Mouse (Mus musculus) left cerebral cortex, postnatal 4 days (tissue): Measurements from ENCODE around the gene Lyg2. TPM values are rescaled to one million over a fixed set of nuclear protein-coding genes. Genes with fewer than 3 reads are reported as not detected.
A peak's percentile ranks its signal among the peaks of the same experiment; 100 is the strongest.

Experiments
- DNase-seq: peaks from one replicate; pipeline ENCODE4 v3.0.0-alpha.2; 2022
- intact Hi-C: fragments of 180-260 bp; cut with DNase I; formaldehyde crosslinking; loops from one replicate; pipeline ENCODE4 v1.15.1; 2025
- total RNA-seq, 2 experiments: library from RNA; stranded (reverse); gene quantifications; 2 replicates each; pipeline ENCODE4 v1.2.3; 2021

Lyg2 gene
- total RNA-seq = not detected

GRCm38 (mm10) chr1:37916393-37916792 lies at the start of gene Lyg2:
Gene Lyg2 (minus strand): TSS chr1:37916493.
- no peak for DNase-seq
- intact Hi-C loops = no loop called here

- intact Hi-C loops = no loop called here
- DNase-seq = no peak
These were observed 49.3 kb upstream of the Lyg2 start for GRCm38 (mm10) chr1:37965571-37965970.

- DNase-seq = peak; percentile 41
- intact Hi-C loops = no loop called here
These were observed 43.2 kb upstream of the Lyg2 start for GRCm38 (mm10) chr1:37959486-37959885.

- no peak for DNase-seq
- intact Hi-C loops = no loop called here
These were observed 42.2 kb upstream of the Lyg2 start for GRCm38 (mm10) chr1:37958516-37958915.

- DNase-seq = no peak
- intact Hi-C loops = no loop called here
These were observed 41.4 kb upstream of the Lyg2 start, which contains the start of gene Lyg1 for GRCm38 (mm10) chr1:37957659-37958058. Gene Lyg1 (minus strand): TSS chr1:37957759.

GRCm38 (mm10) chr1:37956690-37957431 lies 40.6 kb upstream of the Lyg2 start:
- intact Hi-C loops = no loop called here
- DNase-seq = peak; percentile 27

- DNase-seq = no peak
- intact Hi-C loops = no loop called here
These were observed 39.0 kb upstream of the Lyg2 start for GRCm38 (mm10) chr1:37955251-37955650.

- intact Hi-C loops = no loop called here
- no peak for DNase-seq
These were observed 38.5 kb upstream of the Lyg2 start for GRCm38 (mm10) chr1:37954786-37955185.

- no peak for DNase-seq
- intact Hi-C loops = no loop called here
These were observed 32.6 kb upstream of the Lyg2 start for GRCm38 (mm10) chr1:37948906-37949305.

- intact Hi-C loops = no loop called here
- no peak for DNase-seq
These were observed 15.5 kb upstream of the Lyg2 start for GRCm38 (mm10) chr1:37931806-37932205.

- intact Hi-C loops = no loop called here
- DNase-seq = no peak
These were observed 9.7 kb upstream of the Lyg2 start for GRCm38 (mm10) chr1:37925971-37926370.

GRCm38 (mm10) chr1:37922536-37922935 lies 6.2 kb upstream of the Lyg2 start:
- DNase-seq = peak; percentile 15
- intact Hi-C loops = no loop called here

- intact Hi-C loops = no loop called here
- no peak for DNase-seq
These were observed 1.8 kb upstream of the Lyg2 start for GRCm38 (mm10) chr1:37918096-37918495.

GRCm38 (mm10) chr1:37917666-37918065 lies 1.4 kb upstream of the Lyg2 start:
- no peak for DNase-seq
- intact Hi-C loops = no loop called here

GRCm38 (mm10) chr1:37912751-37913150 lies 3.5 kb downstream of the Lyg2 start:
- no peak for DNase-seq
- intact Hi-C loops = no loop called here

- intact Hi-C loops = no loop called here
- DNase-seq = peak; percentile 25
These were observed 13.1 kb downstream of the Lyg2 start for GRCm38 (mm10) chr1:37903178-37903577.

GRCm38 (mm10) chr1:37900288-37900687 lies 16.0 kb downstream of the Lyg2 start:
- intact Hi-C loops = no loop called here
- no peak for DNase-seq

GRCm38 (mm10) chr1:37899816-37900215 lies 16.5 kb downstream of the Lyg2 start:
- intact Hi-C loops = no loop called here
- no peak for DNase-seq

GRCm38 (mm10) chr1:37894606-37895005 lies 21.7 kb downstream of the Lyg2 start:
- intact Hi-C loops = loop anchor here (5.0 kb wide), 1 partner anchor 103 kb away; the partner anchor contains the start of genes Eif5b and Txndc9
- DNase-seq = no peak

GRCm38 (mm10) chr1:37891400-37891799 lies 24.9 kb downstream of the Lyg2 start:
- intact Hi-C loops = loop anchor here (5.0 kb wide), 1 partner anchor 106 kb away; the partner anchor contains the start of genes Eif5b and Txndc9

GRCm38 (mm10) chr1:37890025-37890652 lies 26.2 kb downstream of the Lyg2 start, which contains the start of the genes Mitd1 and Mrpl30:
Gene Mitd1 (minus strand): TSS chr1:37890411.
Gene Mrpl30 (plus strand): TSS chr1:37890477.
- intact Hi-C loops = loop anchor here (5.0 kb wide), 1 partner anchor 107 kb away; the partner anchor contains the start of genes Eif5b and Txndc9
- peak; percentile 85 for DNase-seq

More at GRCm38 (mm10) chr1:37891400-37891799, 24.9 kb downstream of the Lyg2 start:
- DNase-seq = no peak

GRCm38 (mm10) chr1:37889206-37889605 lies 27.1 kb downstream of the Lyg2 start:
- intact Hi-C loops = no loop called here
- no peak for DNase-seq
